Mouse (Mus musculus): ENCODE measurements around the gene Cdk16.

Gene Cdk16

DNA sequence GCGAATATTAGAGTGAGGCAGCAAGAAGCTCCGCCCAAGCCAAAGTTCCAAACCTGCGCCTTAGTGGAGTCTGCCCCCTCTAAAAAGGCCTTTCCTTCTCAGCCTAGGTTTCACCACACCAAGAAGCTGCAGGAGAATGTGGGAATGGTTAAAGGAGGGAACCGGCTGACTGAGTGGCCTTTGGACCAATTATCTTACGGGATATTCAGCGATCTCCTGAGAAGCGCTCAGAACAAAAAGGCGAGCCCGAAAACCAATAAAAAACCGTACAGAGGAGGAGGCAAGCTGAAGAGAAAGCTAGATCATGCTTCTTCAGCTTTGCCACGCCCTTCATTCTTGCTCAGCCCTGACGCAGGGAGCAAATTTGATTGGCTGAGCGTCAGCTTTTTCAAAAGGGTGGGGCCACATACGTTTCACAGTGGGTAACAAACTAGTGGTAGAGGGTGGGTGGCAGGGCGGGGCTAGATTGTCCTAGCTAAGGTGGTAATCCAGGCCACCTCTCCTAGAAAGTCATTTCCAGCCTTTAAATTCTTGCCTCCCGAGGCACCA is at the start of gene Cdk16:
Gene Cdk16 (plus strand): TSS at position 436 of the 549 bp plus-strand sequence.
- TF ChIP-seq GATA4 (IDR thresholded peaks at IDR 0.05; ENCODE audit: insufficient replicate concordance, low read length) = no peak

DNA sequence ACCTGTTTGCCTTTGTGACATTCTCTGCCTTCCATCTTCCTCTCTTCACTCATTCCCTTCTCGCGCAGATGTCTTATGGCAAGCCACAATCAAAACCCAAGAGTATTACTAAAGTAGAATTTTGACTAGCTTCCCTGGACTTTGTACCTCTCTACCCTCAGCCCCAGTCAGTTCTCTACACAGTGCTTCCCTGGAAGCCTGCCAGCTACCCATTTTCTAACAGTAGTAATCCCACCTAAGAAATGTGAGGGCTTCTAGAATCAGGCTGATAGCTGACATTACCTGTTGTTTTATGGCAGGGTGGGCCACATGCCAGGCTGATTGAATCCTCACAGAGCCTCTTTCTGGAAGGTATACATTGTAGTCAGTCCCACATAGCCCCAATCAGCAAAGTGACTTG is 49.6 kb upstream of the Cdk16 start:
- TF ChIP-seq GATA4 (IDR thresholded peaks at IDR 0.05; ENCODE audit: insufficient replicate concordance, low read length) = no peak

DNA sequence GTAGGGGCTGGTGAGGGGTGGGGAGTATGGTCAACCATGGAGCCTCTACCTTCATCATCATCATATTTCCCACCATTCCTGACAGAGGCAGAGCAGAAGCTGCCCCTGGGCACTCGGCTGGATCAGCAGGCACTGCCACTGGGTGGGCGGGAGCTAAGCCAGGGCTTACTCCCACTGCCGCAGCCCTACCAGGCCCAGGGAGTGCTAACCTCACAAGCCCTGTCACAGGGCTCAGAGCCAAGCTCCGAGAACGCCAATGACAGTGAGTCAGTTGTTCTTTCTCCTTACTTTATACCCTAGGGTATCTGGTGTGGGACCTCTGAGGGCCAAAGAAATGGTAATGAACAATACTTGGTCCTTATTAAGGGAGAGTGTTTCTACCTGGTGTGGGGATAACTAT is 43.0 kb upstream of the Cdk16 start:
- TF ChIP-seq GATA4 (IDR thresholded peaks at IDR 0.05; ENCODE audit: insufficient replicate concordance, low read length) = no peak

DNA sequence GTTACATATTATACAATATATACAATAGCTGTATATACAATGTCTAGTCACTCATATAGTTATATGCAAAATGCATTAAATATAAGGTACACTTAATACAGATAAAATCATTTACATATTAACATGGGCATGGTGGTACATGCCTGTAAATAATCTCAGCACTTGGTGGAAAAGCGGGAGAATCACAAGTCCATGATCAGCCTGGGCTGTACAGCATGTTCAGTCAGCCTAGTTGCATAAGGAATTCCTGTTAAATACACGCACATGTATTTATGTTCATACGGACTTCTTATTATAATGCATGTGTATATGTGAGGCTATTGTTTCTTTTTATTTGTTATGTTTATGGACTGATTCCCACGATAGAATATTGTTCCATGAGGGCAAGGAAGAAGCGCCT is 30.2 kb upstream of the Cdk16 start:
- TF ChIP-seq GATA4 (IDR thresholded peaks at IDR 0.05; ENCODE audit: insufficient replicate concordance, low read length) = no peak

DNA sequence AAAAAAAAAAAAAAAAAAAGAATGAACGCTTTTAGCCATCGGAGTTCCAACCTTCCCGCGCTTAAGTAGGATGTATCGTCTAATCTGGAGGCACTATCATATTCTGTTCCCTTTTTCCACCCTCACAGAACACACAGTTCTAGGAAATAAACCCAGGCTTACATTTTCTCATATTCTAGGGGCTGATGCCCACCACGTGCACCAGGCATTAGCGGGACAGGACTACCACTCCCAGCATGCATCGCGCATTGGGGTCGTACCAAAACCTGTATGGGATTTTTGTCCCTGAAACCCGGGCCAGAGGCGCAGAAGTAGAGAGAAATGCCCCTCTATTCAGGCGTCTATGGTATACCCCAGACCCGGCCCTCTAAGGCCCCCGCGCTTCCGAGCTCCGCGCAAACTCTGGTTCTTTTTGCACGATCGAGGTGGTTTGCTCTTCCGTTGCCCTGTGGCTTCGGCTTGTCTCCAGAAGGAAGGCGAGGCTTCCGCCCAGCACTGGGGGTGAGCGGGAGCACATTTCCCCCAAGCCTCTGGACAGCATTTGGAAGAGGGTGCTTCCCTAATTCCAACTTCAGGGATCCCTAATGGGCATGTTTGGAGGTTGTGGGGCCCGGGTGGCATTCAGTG is 29.6 kb upstream of the Cdk16 start, which contains the start of gene Uba1:
Gene Uba1 (plus strand): TSS at position 301 of the 627 bp plus-strand sequence.
- TF ChIP-seq GATA4 (IDR thresholded peaks at IDR 0.05; ENCODE audit: insufficient replicate concordance, low read length) = no peak

DNA sequence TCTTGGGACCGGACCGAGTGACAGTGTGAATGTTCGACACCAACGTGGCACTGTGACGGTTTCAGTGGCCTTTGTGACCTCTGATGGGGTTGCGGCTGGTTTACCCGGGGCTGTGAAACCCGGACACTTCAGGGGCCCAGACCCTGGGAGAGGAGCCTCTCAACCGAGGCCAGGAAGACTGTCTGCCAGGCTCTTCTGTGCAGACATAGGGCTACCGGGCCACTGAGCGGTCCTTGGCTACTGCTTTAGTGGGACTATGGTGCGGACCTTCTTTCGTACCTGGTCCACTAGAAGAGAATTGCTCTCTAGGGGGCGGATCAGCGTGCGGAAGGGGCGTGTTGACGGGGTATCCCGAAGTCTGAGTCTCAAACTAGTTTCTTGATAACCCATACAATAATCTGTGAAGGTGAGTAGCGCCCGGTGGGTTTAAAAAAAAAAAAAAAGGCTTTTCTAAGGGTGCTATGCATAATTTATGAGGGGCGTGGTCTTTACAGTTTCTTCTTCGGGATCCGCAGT is 28.8 kb upstream of the Cdk16 start:
- no peak for TF ChIP-seq GATA4 (IDR thresholded peaks at IDR 0.05; ENCODE audit: insufficient replicate concordance, low read length)

DNA sequence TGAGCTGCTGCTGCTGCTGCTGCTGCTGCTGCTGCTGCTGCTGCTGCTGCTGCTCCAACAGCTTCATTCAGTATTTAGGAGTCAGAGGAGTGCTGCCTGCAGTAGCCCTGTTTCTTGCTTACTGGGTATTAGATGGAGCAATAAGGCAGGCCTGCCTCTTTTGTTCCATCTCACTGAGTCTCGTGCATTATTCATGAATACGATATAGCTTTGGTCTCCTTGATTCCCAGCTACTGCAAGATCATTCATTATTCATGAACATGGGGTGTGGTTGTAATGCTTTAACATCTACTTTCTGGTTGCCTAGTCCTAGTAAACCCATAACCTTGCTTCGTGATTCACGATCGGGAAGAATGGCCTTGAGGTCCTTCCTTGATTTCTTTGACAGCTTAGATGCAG is 25.4 kb upstream of the Cdk16 start:
- no peak for TF ChIP-seq GATA4 (IDR thresholded peaks at IDR 0.05; ENCODE audit: insufficient replicate concordance, low read length)

DNA sequence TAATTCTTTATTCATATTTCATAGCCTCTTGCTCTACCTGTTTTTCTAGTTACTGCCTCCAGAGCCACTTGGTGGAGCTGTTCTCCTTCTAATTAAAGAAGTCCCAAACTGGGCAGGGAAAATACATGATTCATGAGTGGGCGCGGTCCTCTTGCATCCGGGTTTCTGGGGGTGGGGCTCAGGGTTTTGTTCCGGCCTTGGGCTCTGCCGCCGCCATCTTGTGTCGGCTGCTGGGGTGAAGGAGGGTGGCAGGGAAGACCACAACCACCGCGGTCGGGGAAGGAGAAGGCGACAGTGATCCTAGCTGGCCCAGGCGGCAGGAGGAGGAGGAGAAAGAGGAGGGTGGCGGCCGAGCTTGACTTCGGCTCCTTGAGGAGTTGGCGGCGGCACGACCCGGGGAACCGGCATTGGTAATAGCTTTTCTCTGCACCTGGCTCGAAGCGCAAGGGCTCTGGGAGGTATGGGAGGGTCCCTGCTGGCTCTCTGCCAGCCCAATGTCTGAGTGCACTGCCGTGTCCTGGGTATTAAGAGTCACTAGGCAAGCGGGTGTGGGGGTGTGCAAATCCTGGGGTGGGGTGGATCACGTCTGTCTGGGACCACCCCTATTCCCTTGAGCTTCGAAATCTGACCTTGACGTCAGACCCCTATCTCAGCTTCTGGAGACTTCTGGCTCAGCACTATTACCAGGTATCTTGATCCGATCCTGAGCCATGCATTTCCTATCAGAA is 24.9 kb upstream of the Cdk16 start:
- no peak for TF ChIP-seq GATA4 (IDR thresholded peaks at IDR 0.05; ENCODE audit: insufficient replicate concordance, low read length)

DNA sequence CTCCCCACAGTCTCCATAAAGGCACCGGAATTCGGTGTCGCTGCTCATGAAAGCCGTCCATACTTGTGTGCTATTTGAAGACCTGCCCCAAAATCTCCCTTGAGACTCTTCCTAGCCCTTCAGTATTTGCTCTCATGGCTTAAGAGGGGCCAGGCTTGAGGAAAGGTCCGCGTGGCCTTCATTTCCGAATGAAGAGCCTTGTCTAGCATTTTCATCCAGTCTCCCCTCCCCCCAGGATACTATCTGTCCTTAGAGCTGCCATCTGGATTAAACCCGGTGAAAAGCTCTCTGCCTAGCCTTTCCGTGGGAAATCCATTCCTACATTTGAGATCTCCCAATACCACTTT is 24.3 kb upstream of the Cdk16 start:
- no peak for TF ChIP-seq GATA4 (IDR thresholded peaks at IDR 0.05; ENCODE audit: insufficient replicate concordance, low read length)

DNA sequence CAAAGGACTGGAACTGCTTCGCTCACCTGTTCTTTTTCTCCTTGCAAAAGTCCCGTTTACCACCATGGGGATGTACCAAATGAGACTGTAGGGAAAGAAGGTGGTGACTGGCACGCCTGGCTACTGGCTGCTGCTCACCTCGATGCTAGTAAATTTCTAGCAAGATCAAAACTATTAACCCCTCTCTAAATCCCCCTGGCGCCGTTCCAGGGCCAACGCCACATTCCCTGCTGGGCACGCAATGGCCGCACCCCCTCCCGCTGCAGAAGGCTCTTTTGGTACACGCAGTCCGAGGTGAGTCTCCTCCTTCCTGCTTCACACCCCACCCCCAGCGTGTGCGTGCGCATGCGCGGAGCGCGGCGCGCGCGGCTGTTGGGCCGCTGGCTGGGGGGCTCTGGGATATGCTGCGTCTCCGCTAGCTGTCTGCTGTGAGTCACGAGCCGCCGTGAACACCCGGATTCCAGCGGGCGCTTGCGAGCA is 354 bp downstream of the Cdk16 start:
- TF ChIP-seq GATA4 (IDR thresholded peaks at IDR 0.05; ENCODE audit: insufficient replicate concordance, low read length) = no peak

DNA sequence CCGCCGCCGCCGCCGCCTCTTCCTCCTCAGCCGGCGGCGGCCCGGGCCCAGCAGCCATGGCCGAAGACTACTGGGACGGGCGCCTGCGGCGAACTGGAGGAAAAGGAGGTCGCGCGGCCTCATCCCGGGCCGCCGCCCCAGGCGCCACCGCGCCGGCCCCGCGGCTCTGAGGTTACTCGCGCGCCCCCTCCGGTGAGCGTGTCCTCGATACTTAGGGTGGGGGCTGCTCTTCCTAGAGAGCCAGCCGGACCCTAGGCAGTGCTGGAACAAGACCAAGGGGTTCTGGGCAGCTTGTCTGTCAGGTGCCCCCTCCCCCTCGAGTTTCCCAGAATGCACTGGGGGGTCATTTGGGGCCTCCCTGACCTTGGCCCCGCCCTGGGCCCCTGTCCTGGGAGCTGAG is 861 bp downstream of the Cdk16 start:
- TF ChIP-seq GATA4 (IDR thresholded peaks at IDR 0.05; ENCODE audit: insufficient replicate concordance, low read length) = no peak

DNA sequence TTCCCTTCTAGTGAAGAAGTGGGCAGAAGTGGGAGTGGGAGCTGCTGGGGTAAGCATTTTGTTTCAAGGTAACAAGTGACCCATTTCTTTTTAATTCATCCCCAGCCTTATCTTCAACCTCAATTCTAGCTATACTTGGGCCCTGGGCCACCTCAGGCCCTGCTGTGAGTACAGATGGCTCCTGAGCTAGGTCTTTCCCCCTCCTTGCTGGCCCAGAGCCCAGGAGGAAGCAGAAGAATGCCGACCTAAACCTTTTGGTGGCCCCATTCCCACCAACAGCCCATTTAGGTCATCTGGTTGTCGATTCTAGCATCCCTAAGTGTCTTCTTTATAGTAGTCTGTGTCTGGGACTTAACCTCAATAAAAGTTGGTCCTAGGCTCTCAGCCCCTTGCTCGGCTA is 3.8 kb downstream of the Cdk16 start:
- no peak for TF ChIP-seq GATA4 (IDR thresholded peaks at IDR 0.05; ENCODE audit: insufficient replicate concordance, low read length)

DNA sequence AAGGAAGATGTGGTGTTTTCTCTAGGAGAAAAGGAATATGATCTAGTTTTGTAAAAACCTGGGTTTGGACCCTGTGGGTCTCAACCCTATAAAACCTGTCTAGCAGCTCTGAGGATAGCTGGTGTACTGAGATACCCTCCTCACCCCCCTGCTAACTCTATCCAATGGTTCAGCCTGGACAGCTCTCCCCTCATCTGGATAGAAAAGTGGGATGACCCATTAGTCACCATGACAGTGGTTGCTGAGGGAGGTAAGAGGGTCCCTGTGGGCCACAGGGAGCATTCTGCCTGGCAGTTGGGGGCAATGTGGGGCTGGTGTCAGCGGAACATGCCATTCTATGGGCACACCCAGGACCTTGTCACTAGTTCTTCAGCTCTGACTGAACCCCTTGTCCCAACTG is 4.9 kb downstream of the Cdk16 start:
- TF ChIP-seq GATA4 (IDR thresholded peaks at IDR 0.05; ENCODE audit: insufficient replicate concordance, low read length) = no peak

DNA sequence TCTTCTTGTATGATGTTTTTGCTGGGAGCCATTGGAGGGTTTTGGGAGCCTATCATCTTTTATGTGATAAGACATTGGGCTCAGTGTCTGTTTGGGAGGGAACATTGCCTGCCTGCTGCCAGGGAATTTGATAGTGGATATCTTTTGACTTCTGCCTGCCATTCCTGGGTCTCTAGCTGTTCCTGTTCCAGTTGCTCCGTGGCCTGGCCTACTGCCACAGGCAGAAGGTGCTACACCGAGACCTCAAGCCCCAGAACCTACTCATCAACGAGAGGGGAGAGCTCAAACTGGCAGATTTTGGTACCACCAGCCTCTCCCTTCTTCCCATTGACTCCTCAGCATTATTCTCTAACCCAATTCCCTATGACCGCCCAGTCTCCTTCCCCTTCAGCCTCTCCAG is 8.1 kb downstream of the Cdk16 start:
- TF ChIP-seq GATA4 (IDR thresholded peaks at IDR 0.05; ENCODE audit: insufficient replicate concordance, low read length) = no peak

DNA sequence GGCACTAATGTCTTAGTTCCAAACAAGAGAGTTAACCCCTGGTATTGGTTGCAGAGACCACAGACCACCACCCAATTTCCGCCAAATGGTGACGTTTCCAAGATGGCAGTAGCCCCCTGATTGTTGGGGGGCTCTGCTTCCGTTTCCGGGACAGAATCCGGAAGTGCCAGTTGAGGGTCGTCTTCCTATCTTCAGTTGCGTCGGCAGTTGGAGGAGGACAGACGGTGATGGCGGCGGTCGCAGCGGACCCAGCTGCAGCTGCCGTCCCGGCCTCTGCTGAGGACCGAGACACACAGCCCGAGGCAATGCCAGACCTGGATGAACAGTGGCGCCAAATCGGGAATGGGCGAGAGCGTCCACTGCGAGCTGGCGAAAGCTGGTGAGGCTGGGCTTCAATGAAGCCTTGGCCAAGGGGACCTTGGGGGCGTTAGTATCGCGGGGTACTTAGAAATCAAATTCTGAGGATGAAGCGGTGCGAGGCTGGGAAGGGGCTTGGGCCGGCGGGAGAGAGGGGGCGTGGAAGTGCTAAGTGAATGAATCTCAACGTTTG is 16.1 kb downstream of the Cdk16 start, which contains the start of gene Usp11:
Gene Usp11 (plus strand): TSS at position 166 of the 550 bp plus-strand sequence.
- no peak for TF ChIP-seq GATA4 (IDR thresholded peaks at IDR 0.05; ENCODE audit: insufficient replicate concordance, low read length)
